Mouse (Mus musculus): ENCODE data around the gene Itga5.

Gene Itga5

DNA sequence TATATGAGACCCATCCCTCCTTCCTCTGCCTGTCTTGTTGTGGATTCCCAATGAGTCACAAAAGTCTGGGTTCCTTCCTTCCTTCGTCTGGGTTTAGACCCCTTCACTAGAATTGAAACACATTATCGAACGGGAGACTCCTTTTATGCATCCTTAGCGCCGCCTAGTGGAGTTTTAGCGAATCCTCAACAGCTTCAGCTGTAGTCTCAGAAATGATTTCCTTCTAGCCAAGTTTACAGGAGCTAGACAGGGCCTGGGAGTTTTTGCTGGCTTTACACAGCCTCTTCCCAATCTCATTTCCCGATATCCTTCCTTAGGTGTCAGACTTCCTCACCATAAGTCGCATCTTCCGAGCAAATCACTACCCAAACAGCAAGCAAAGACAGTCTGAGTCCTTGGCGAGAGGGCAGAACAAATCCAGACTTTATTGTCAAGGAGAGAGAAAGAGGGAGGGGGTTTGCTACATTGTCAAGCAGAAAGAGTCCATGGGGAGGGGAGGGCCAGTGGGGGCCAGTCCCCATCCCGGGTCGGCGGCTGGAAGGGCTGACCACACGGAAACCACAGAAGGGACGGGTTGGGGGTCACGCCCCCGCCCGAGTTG is 53.0 kb downstream of the Itga5 start:
- TF ChIP-seq GATA4 (IDR thresholded peaks at IDR 0.05; ENCODE audit: insufficient replicate concordance, low read length) = no peak

DNA sequence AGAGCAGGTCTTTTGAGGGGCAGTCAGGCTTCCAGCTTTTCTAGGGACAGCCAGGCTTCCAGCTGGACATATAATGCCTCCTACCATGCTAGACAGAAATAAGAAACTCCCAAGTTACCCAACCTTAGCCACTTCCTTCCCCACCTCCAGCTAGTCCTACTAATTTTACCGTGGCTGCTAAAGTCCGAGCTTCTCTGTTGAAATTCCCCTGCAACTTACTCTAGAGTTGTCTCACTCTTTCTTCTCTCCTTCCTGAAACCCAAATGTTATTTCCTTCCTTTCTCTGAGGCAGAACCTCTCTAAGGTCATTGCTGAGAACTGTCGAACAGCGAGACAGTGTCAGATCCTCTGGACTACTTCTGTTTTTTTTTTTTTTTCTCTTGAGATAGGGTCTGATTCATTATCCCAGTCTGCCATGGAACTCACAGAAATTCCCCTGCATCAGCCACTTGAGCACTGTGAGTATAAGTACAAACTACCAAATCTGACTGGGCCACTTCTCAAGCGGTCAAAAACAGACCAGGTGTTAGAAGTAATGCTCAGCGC is 56.1 kb downstream of the Itga5 start, which contains the start of gene Gpr84:
Gene Gpr84, minus strand, starts transcription at position 248 of the 546 bp plus-strand sequence.
- no peak for TF ChIP-seq GATA4 (IDR thresholded peaks at IDR 0.05; ENCODE audit: insufficient replicate concordance, low read length)

DNA sequence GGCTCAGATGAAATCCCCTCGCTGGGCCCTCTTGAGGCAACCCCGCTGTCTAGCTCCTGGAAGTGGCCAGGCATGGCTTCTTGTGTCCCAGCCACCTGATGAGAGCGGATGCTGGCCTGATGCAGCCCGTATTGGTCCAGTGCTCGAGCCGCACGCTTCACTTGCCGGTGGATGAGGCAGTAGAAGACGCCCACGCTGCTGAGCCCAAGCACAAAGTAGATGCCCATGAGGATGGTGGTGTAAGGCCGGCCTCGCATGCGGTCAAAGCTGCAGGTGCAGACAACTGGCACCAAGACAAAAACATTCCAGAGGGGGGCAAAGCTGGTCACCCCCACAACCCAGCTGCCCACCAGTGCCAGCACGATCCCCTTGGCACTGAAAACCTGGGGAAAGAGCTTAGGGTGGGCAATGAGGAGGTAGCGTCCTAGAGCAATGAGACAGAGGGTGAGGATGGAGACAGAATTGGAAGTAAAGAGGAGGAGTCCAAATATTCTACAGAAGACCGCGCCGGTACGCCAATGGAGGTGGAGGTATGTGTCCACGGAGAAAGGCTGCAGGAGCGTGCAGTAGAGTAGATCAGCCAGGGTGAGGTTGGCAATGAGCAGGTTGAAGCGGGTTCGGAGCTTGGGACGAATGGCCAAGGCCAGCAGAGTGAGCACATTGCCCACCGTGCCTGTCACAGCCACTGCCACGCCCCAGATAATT is 57.5 kb downstream of the Itga5 start:
- TF ChIP-seq GATA4 (IDR thresholded peaks at IDR 0.05; ENCODE audit: insufficient replicate concordance, low read length) = no peak

- no peak for TF ChIP-seq GATA4 (IDR thresholded peaks at IDR 0.05; ENCODE audit: insufficient replicate concordance, low read length)
These were observed 58.3 kb downstream of the Itga5 start for GRCm38 (mm10) chr15:103308056-103308875.

DNA sequence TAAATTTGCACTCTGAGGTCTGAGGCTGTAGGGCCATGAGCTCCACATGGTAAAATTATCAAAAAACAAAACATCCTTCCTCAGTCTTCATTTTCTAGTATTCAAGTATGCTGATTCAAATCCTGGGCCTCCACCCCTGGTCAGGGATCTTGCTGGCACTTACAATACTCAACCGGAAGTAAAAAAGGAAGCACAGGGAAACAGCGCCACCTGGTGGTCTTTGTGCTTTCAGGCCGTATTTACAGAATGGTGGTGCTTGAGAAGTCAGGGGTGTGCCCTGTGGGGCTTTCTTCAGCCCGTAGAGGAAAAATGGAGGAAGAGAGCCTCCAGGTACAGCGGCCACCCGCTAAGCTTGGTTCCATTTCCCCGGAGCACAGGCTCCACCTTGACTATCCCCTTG is 59.4 kb downstream of the Itga5 start:
- no peak for TF ChIP-seq GATA4 (IDR thresholded peaks at IDR 0.05; ENCODE audit: insufficient replicate concordance, low read length)

- TF ChIP-seq GATA4 (IDR thresholded peaks at IDR 0.05; ENCODE audit: insufficient replicate concordance, low read length) = no peak
These were observed 60.5 kb downstream of the Itga5 start for GRCm38 (mm10) chr15:103305792-103306645.

- peak; percentile 32; the same call in 1 of the 2 replicates for TF ChIP-seq GATA4 (IDR thresholded peaks at IDR 0.05; ENCODE audit: insufficient replicate concordance, low read length)
These were observed 61.4 kb downstream of the Itga5 start for GRCm38 (mm10) chr15:103305070-103305678.

DNA sequence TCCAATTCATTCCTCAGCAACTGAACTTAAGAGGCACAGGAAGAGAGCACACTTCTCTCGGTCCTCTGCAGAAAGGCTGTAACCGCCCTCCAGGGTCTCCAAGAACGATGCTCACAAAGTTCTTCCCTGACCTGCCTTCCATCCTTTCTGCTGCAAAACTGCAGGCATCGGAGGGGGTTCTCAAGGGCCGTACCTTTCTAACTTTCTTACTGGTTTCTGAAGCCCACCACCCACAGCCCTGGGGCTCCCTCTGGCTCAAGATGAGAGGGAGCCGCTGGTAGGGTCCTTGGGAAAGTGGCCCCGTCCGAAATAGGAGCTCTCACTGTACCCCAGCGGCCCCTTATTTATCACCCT is 62.0 kb downstream of the Itga5 start:
- TF ChIP-seq GATA4 (IDR thresholded peaks at IDR 0.05; ENCODE audit: insufficient replicate concordance, low read length) = no peak

- TF ChIP-seq GATA4 (IDR thresholded peaks at IDR 0.05; ENCODE audit: insufficient replicate concordance, low read length) = no peak
These were observed 62.5 kb downstream of the Itga5 start for GRCm38 (mm10) chr15:103303916-103304615.

GRCm38 (mm10) chr15:103302341-103303021 is 64.1 kb downstream of the Itga5 start:
- TF ChIP-seq GATA4 (IDR thresholded peaks at IDR 0.05; ENCODE audit: insufficient replicate concordance, low read length) = no peak

DNA sequence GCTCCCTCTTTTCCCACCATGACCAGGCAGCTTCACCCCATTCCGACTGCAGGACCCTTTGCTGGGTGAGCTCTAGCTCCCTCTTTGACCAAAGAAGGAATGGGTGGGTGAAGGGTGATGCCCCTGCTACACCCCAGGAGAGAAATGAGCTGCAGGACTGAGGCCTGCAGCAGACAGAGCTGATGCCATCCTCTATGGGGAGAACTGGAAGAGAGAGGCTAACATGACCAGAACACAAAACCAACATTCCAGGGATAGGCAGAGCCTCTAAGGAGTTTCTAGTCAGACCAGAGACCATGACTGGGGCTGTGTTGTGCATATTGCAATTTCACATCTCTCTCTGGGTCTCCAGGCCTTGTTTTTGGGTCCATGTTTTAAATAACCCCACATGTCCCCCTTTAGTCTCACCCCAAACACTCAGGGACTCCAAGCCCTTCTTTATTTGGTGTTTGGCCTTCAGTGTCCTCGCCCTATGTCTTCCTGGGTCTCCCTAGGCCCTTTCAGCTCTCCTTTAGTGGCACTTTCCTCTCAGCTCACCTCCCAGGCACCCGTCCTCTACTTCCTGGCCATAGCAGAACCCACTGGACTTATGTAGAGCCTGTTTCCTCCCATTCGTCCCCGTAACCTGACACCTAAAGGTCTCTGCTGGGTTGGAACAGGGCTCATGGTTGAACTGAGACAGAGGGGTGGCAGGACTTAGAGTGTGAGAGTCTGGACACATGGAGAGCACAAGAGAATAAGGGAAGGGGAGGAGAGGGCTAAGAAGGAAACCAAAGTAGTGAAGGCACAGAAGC is 64.8 kb downstream of the Itga5 start:
- TF ChIP-seq GATA4 (IDR thresholded peaks at IDR 0.05; ENCODE audit: insufficient replicate concordance, low read length) = no peak

GRCm38 (mm10) chr15:103301046-103301445 is 65.5 kb downstream of the Itga5 start:
- no peak for TF ChIP-seq GATA4 (IDR thresholded peaks at IDR 0.05; ENCODE audit: insufficient replicate concordance, low read length)

All from liver, adult (tissue).